Mouse (Mus musculus) CH12.LX (cell line): Measurements from ENCODE around the gene Syngr2. TPM values are rescaled to one million over a fixed set of nuclear protein-coding genes. Genes with fewer than 3 reads are reported as not detected.
A peak's percentile ranks its signal among the peaks of the same experiment; 100 is the strongest.

Experiments
- DNase-seq: peaks from one replicate; pipeline ENCODE4 v3.0.0-alpha.2; 2013; ENCODE audit errors: extremely low read depth
- H3K27ac ChIP-seq: 2 replicates; pipeline ENCODE4 v1.5.1; 2012; ENCODE audit warnings: low read depth, mild to moderate bottlenecking, control low read depth, moderate library complexity; ENCODE audit not compliant: insufficient read depth
- H3K27me3 ChIP-seq: replicated peaks from 2 replicates; pipeline ENCODE3; 2012; ENCODE audit warnings: inconsistent platforms
- H3K36me3 ChIP-seq, 2 experiments: replicated peaks in 1 of 2; 2 replicates each; pipeline versions ENCODE3 to v1.6.1; 2012; ENCODE audit warnings: inconsistent platforms in 1 of 2, low read length in 1 of 2, mild to moderate bottlenecking in 1 of 2, mixed read lengths in 1 of 2, moderate library complexity in 1 of 2; ENCODE audit not compliant: control insufficient read depth in 1 of 2, insufficient read depth in 1 of 2
- H3K4me1 ChIP-seq, 2 experiments: 2 replicates each; pipeline ENCODE4 v1.6.1; 2012; ENCODE audit warnings: inconsistent platforms in 1 of 2, moderate library complexity in 1 of 2; ENCODE audit not compliant: insufficient read depth in 2 of 2, control insufficient read depth in 1 of 2
- H3K4me2 ChIP-seq: 2 replicates; pipeline ENCODE4 v1.6.1; 2012; ENCODE audit warnings: low read depth, mild to moderate bottlenecking, control low read depth; ENCODE audit not compliant: poor library complexity, insufficient read depth, severe bottlenecking
- H3K4me3 ChIP-seq, 3 experiments: fragments of 150-350 bp in 1 of 3; sonication (generic) in 1 of 3; replicated peaks in 1 of 3; 2 replicates each; pipeline versions ENCODE3 to v1.5.1; 2011 to 2012; ENCODE audit warnings: low read depth in 2 of 3, low read length in 2 of 3, mild to moderate bottlenecking in 2 of 3, moderate library complexity in 2 of 3, control low read depth in 1 of 3, improper control_type of control experiment in 1 of 3, inconsistent platforms in 1 of 3, mixed read lengths in 1 of 3; ENCODE audit not compliant: poor library complexity in 1 of 3
- H3K79me2 ChIP-seq: replicated peaks from 2 replicates; pipeline ENCODE4 v1.6.1; 2012; ENCODE audit warnings: mild to moderate bottlenecking, moderate library complexity; ENCODE audit not compliant: control insufficient read depth, poor library complexity, insufficient read depth, severe bottlenecking; ENCODE audit errors: extremely low read depth
- H3K9ac ChIP-seq: 2 replicates; pipeline ENCODE4 v1.6.1; 2012; ENCODE audit warnings: low read depth, mild to moderate bottlenecking, control low read depth, moderate library complexity; ENCODE audit not compliant: insufficient read depth
- H3K9me3 ChIP-seq: replicated peaks from 2 replicates; pipeline ENCODE3; 2012; ENCODE audit warnings: low read length, inconsistent platforms, mixed read lengths
- BHLHE40 ChIP-seq: IDR thresholded peaks from 2 replicates; pipeline ENCODE4 v1.6.1; 2011; ENCODE audit warnings: mild to moderate bottlenecking, low read depth, low read length, improper control_type of control experiment
- CHD1 ChIP-seq: IDR thresholded peaks from 2 replicates; pipeline ENCODE4 v1.6.1; 2012; ENCODE audit warnings: low read depth, low read length, improper control_type of control experiment, inconsistent platforms
- CHD2 ChIP-seq: IDR thresholded peaks from 2 replicates; pipeline ENCODE4 v1.6.1; 2011; ENCODE audit warnings: low read length, improper control_type of control experiment
- CTCF ChIP-seq, 2 experiments: IDR thresholded peaks in 1 of 2; conservative IDR thresholded peaks in 1 of 2; 2 replicates each; pipeline ENCODE4 v1.5.1; 2011 to 2012; ENCODE audit warnings: low read depth in 2 of 2, low read length in 2 of 2, improper control_type of control experiment in 1 of 2, inconsistent platforms in 1 of 2, mild to moderate bottlenecking in 1 of 2, moderate library complexity in 1 of 2
- E2F4 ChIP-seq: IDR thresholded peaks from 2 replicates; pipeline ENCODE4 v1.6.1; 2011; ENCODE audit warnings: low read depth, low read length, improper control_type of control experiment; ENCODE audit not compliant: insufficient replicate concordance
- ELF1 ChIP-seq: IDR thresholded peaks from 2 replicates; pipeline ENCODE4 v1.6.1; 2014; ENCODE audit warnings: low read depth, mild to moderate bottlenecking, inconsistent platforms, low read length, improper control_type of control experiment
- EP300 ChIP-seq: IDR thresholded peaks from 2 replicates; pipeline ENCODE4 v1.6.1; 2011; ENCODE audit warnings: low read length, improper control_type of control experiment
- ETS1 ChIP-seq: conservative IDR thresholded peaks from 2 replicates; pipeline ENCODE4 v1.6.1; 2012; ENCODE audit warnings: low read depth, mild to moderate bottlenecking, inconsistent platforms, low read length, improper control_type of control experiment, moderate library complexity
- GABPA ChIP-seq: IDR thresholded peaks from 2 replicates; pipeline ENCODE4 v1.6.1; 2012; ENCODE audit warnings: low read depth, low read length, improper control_type of control experiment, inconsistent platforms; ENCODE audit not compliant: insufficient replicate concordance
- HCFC1 ChIP-seq: IDR thresholded peaks from 2 replicates; pipeline ENCODE4 v1.6.1; 2012; ENCODE audit warnings: low read depth, mild to moderate bottlenecking, inconsistent platforms, low read length, improper control_type of control experiment
- IRF4 ChIP-seq: IDR thresholded peaks from 2 replicates; pipeline ENCODE4 v1.6.1; 2014; ENCODE audit warnings: low read depth, mild to moderate bottlenecking, inconsistent platforms, low read length, improper control_type of control experiment
- JUN ChIP-seq: IDR thresholded peaks from 2 replicates; pipeline ENCODE4 v1.6.1; 2011; ENCODE audit warnings: low read depth, mild to moderate bottlenecking, low read length, improper control_type of control experiment, moderate library complexity; ENCODE audit not compliant: insufficient read depth
- JUND ChIP-seq: conservative IDR thresholded peaks from 2 replicates; pipeline ENCODE4 v1.6.1; 2011; ENCODE audit warnings: low read depth, low read length, improper control_type of control experiment
- KAT2A ChIP-seq: IDR thresholded peaks from 2 replicates; pipeline ENCODE4 v1.6.1; 2012; ENCODE audit warnings: low read length, improper control_type of control experiment, inconsistent platforms; ENCODE audit not compliant: insufficient replicate concordance
- MAFK ChIP-seq: IDR thresholded peaks from 2 replicates; pipeline ENCODE4 v1.6.1; 2011; ENCODE audit warnings: low read length, improper control_type of control experiment; ENCODE audit not compliant: insufficient replicate concordance
- MAX ChIP-seq: IDR thresholded peaks from 2 replicates; pipeline ENCODE4 v1.6.1; 2011; ENCODE audit warnings: low read length, improper control_type of control experiment
- MAZ ChIP-seq: IDR thresholded peaks from 2 replicates; pipeline ENCODE4 v1.6.1; 2012; ENCODE audit warnings: low read depth, mild to moderate bottlenecking, inconsistent platforms, low read length, improper control_type of control experiment, moderate library complexity
- MEF2A ChIP-seq: IDR thresholded peaks from 2 replicates; pipeline ENCODE4 v1.6.1; 2014; ENCODE audit warnings: low read depth, mild to moderate bottlenecking, inconsistent platforms, low read length, improper control_type of control experiment, borderline replicate concordance
- MXI1 ChIP-seq: IDR thresholded peaks from 2 replicates; pipeline ENCODE4 v1.6.1; 2011; ENCODE audit warnings: mild to moderate bottlenecking, low read depth, low read length, improper control_type of control experiment
- MYC ChIP-seq: IDR thresholded peaks from 2 replicates; pipeline ENCODE4 v1.6.1; 2011; ENCODE audit warnings: low read depth, mild to moderate bottlenecking, improper control_type of control experiment, low read length
- NELFE ChIP-seq: IDR thresholded peaks from 2 replicates; pipeline ENCODE4 v1.6.1; 2011; ENCODE audit warnings: low read depth, low read length, improper control_type of control experiment
- NRF1 ChIP-seq: IDR thresholded peaks from 2 replicates; pipeline ENCODE4 v1.6.1; 2014; ENCODE audit warnings: low read depth, mild to moderate bottlenecking, inconsistent platforms, low read length, improper control_type of control experiment, moderate library complexity
- PAX5 ChIP-seq: IDR thresholded peaks from 2 replicates; pipeline ENCODE4 v1.6.1; 2012; ENCODE audit warnings: low read length, inconsistent platforms, mixed read lengths
- POLR2A ChIP-seq: IDR thresholded peaks from 2 replicates; pipeline ENCODE4 v1.6.1; 2011; ENCODE audit warnings: low read depth, mild to moderate bottlenecking, improper control_type of control experiment, low read length
- POLR2AphosphoS2 ChIP-seq: IDR thresholded peaks from 2 replicates; pipeline ENCODE4 v1.6.1; 2011; ENCODE audit warnings: low read depth, low read length, improper control_type of control experiment
- RAD21 ChIP-seq: IDR thresholded peaks from 2 replicates; pipeline ENCODE4 v1.6.1; 2011; ENCODE audit warnings: low read depth, mild to moderate bottlenecking, low read length, improper control_type of control experiment, moderate library complexity
- RCOR1 ChIP-seq: conservative IDR thresholded peaks from 2 replicates; pipeline ENCODE4 v1.6.1; 2012; ENCODE audit warnings: low read depth, mild to moderate bottlenecking, inconsistent platforms, low read length, improper control_type of control experiment
- SIN3A ChIP-seq: IDR thresholded peaks from 2 replicates; pipeline ENCODE4 v1.6.1; 2012; ENCODE audit warnings: low read length, improper control_type of control experiment, inconsistent platforms
- SMC3 ChIP-seq: IDR thresholded peaks from 2 replicates; pipeline ENCODE4 v1.6.1; 2011; ENCODE audit warnings: low read depth, low read length, improper control_type of control experiment
- TBP ChIP-seq: conservative IDR thresholded peaks from 2 replicates; pipeline ENCODE4 v1.6.1; 2011; ENCODE audit warnings: low read depth, low read length, improper control_type of control experiment
- TCF12 ChIP-seq: IDR thresholded peaks from 2 replicates; pipeline ENCODE4 v1.6.1; 2014; ENCODE audit warnings: low read depth, mild to moderate bottlenecking, inconsistent platforms, low read length, improper control_type of control experiment
- UBTF ChIP-seq: IDR thresholded peaks from 2 replicates; pipeline ENCODE4 v1.6.1; 2012; ENCODE audit warnings: low read depth, mild to moderate bottlenecking, inconsistent platforms, low read length, improper control_type of control experiment, moderate library complexity
- USF1 ChIP-seq: IDR thresholded peaks from 2 replicates; pipeline ENCODE4 v1.6.1; 2014; ENCODE audit warnings: low read depth, mild to moderate bottlenecking, inconsistent platforms, low read length, improper control_type of control experiment
- USF2 ChIP-seq: conservative IDR thresholded peaks from 2 replicates; pipeline ENCODE4 v1.6.1; 2011; ENCODE audit warnings: low read depth, low read length, improper control_type of control experiment
- ZC3H11A ChIP-seq: IDR thresholded peaks from 2 replicates; pipeline ENCODE4 v1.6.1; 2012; ENCODE audit warnings: low read depth, mild to moderate bottlenecking, inconsistent platforms, low read length, improper control_type of control experiment
- ZKSCAN1 ChIP-seq: IDR thresholded peaks from 2 replicates; pipeline ENCODE4 v1.6.1; 2012; ENCODE audit warnings: low read depth, inconsistent platforms, low read length, improper control_type of control experiment, borderline replicate concordance
- ZMIZ1 ChIP-seq: IDR thresholded peaks from 2 replicates; pipeline ENCODE4 v1.6.1; 2012; ENCODE audit warnings: low read depth, mild to moderate bottlenecking, inconsistent platforms, low read length, improper control_type of control experiment
- ZNF384 ChIP-seq: IDR thresholded peaks from 2 replicates; pipeline ENCODE4 v1.6.1; 2012; ENCODE audit warnings: low read depth, low read length, improper control_type of control experiment, inconsistent platforms
- dilution Hi-C: fragments of 300-500 bp; cut with MboI; formaldehyde crosslinking; loops from 2 replicates; pipeline ENCODE4 v1.14.3; 2020; ENCODE audit warnings: low sequenced_read_pairs; ENCODE audit not compliant: extremely low pct_unique_long_range_greater_than_20kb, extremely low pct_ligation_motif_present
- in situ Hi-C: fragments of 300-500 bp; cut with MboI; formaldehyde crosslinking; loops from 3 replicates; pipeline ENCODE4 v1.14.3; 2019; ENCODE audit warnings: low sequenced_read_pairs, low pct_ligation_motif_present, low pct_unique_long_range_greater_than_20kb, mixed read lengths
- polyA plus RNA-seq: library from polyadenylated mRNA; unstranded; fragments of >175 nt; gene quantifications from 2 replicates; pipeline ENCODE4 v1.2.1, GENCODE M21; 2012; ENCODE audit warnings: low read depth; ENCODE audit not compliant: insufficient read length
- total RNA-seq, 2 experiments: library from RNA; depleted of rRNA; stranded (reverse); fragments of 300-350 nt in 1 of 2; fragments of >200 nt in 1 of 2; gene quantifications; 2 replicates each; pipeline ENCODE4 v1.2.3; 2012 to 2014

Gene Syngr2
- total and polyA plus RNA-seq, 3 experiments, result 409 to 654 (median 553) TPM

GRCm38 (mm10) chr11:117826164-117826563 is 16.7 kb downstream of the Syngr2 start:
- in situ Hi-C loops, result loop anchor here (5.0 to 10.0 kb wide), 3 partner anchors 34 to 351 kb away; no protein-coding TSS in a partner anchor
- H3K9me3 ChIP-seq, result no peaks in the 10 kb centered on the region
- no peak for DNase-seq
- H3K27ac ChIP-seq, result peak overlapping the region; percentile 94
- dilution Hi-C loops, result no loop called here
- peak overlapping the region; percentile 85 for H3K9ac ChIP-seq
- H3K36me3 ChIP-seq, result peaks cover 25 to 40% of the 10 kb centered on the region in 2 experiments
- no peaks in the 10 kb centered on the region for H3K27me3 ChIP-seq
- H3K4me2 ChIP-seq, result peak overlapping the region; percentile 89
- H3K4me3 ChIP-seq, result peak overlapping the region; percentile 64 to 77 (median 65)
- TF ChIP-seq JUND, result no peak
- TF ChIP-seq GABPA, result no peak
- TF ChIP-seq RCOR1, result no peak
- TF ChIP-seq MYC, result no peak
- TF ChIP-seq UBTF, result no peak
- no peak for TF ChIP-seq MAFK
- TF ChIP-seq MXI1, result peak; percentile 8; the same call in 1 of the 2 replicates
- no peak for TF ChIP-seq HCFC1
- no peak for TF ChIP-seq MEF2A
- TF ChIP-seq USF2, result no peak
- no peak for TF ChIP-seq KAT2A
- TF ChIP-seq CTCF (conservative IDR thresholded peaks at IDR 0.05 in 1 of 2, IDR thresholded peaks at IDR 0.05 in 1 of 2; ENCODE audit: low read depth in 2 of 2, low read length in 2 of 2), result no peak; a peak in 1 of 4 replicates
- TF ChIP-seq ETS1, result no peak
- TF ChIP-seq NELFE, result no peak
- peak; percentile 63 for TF ChIP-seq NRF1
- no peak for TF ChIP-seq RAD21
- TF ChIP-seq PAX5, result no peak
- no peak; the same call in 1 of the 2 replicates for TF ChIP-seq SIN3A
- TF ChIP-seq USF1, result no peak
- TF ChIP-seq ZNF384, result no peak
- TF ChIP-seq ZMIZ1, result peak; percentile 63
- no peak for TF ChIP-seq JUN
- no peak for TF ChIP-seq E2F4
- TF ChIP-seq POLR2AphosphoS2, result no peak
- TF ChIP-seq CHD2, result no peak
- TF ChIP-seq ZC3H11A, result no peak
- TF ChIP-seq MAZ, result no peak
- no peak for TF ChIP-seq POLR2A
- TF ChIP-seq TCF12, result peak; percentile 4; the same call in 1 of the 2 replicates
- TF ChIP-seq MAX, result 0 out of 2 replicates have a peak, but pooled peaks have one; percentile 14
- no peak for TF ChIP-seq TBP
- no peak for TF ChIP-seq IRF4
- no peak for TF ChIP-seq SMC3
- peak; percentile 98; the same call in 1 of the 2 replicates for TF ChIP-seq CHD1
- TF ChIP-seq ZKSCAN1, result no peak
- no peak for TF ChIP-seq ELF1
- no peak for TF ChIP-seq EP300
- TF ChIP-seq BHLHE40, result 0 out of 2 replicates have a peak, but pooled peaks have one; percentile 8
- peaks cover 51% of the 10 kb centered on the region for H3K79me2 ChIP-seq
- H3K4me1 ChIP-seq, result peaks cover 14 to 60% of the 10 kb centered on the region in 2 experiments
